Mouse (Mus musculus) ovary, postnatal 10 days (tissue): Measurements from ENCODE around the gene Acrbp.

Experiments
- DNase-seq: peaks from one replicate; pipeline ENCODE4 v3.0.0; 2022; ENCODE audit warnings: low spot score

Acrbp gene

DNA sequence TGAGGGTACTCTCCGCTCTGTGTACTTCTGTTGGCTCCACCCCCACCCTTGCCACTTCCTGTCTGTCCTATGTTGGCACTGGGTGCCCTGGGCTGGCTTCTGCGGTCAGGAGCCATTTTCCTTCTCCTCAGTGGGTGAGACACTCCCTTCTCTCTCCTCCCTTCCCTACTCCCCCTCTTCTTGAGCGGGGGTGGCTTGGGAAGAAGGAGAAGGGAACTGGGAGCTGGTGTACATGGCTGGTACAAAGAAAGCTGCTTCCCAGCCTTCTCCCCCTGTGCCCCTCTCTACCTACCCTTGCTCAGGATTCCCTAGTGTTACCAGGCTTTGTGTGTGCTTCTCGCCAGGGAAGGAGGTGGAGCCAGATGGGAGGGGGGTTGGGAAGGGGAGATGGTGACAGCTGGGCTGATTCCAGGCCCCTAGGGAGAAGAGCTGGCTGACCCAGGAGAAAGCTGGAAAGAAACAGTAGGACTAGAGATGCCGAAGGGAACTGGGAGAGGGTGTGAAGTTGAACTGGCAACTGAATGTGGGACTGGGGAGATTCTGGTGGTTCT is 50.0 kb downstream of the Acrbp start:
- no peak for DNase-seq

DNA sequence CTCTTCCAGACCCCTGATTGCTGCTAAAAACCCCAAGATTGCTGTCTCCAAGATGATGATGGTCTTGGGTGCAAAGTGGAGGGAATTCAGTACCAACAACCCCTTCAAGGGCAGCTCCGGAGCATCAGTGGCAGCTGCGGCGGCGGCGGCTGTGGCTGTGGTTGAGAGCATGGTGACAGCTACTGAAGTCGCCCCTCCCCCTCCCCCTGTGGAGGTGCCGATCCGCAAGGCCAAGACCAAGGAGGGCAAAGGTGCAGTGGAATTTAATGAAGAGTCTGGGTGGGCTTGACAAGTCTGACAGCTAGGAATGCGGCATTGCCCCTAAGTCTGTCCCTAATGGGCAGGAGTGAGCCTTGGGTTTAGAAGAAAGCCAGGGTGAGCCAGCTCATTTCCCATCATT is 52.0 kb downstream of the Acrbp start:
- no peak for DNase-seq

- no peak for DNase-seq
Observed at GRCm38 (mm10) chr6:125104223-125104622, 54.7 kb downstream of the Acrbp start.

- DNase-seq: no peak
Observed at GRCm38 (mm10) chr6:125107705-125108104, 58.2 kb downstream of the Acrbp start.

- DNase-seq: no peak
Observed at GRCm38 (mm10) chr6:125109371-125109770, 59.9 kb downstream of the Acrbp start.

DNA sequence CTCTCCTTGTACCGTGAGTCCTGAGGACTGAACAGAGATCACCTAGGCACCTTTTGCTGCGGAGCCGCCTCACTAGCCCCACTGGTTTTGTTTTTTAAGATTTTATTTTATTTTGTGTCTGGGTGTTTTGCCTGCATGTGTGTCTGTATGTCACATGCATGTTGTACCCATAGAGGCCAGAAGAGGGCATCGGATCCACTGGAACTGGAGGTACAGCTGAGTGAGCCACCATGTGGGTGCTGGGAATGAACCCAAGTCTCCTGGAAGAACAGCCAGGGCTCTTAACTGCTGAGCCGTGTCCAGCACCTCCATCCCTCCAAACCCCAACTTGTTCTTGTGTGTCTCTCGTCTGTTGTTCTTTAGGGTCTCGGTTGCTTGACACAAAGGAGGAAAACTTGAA is 61.4 kb downstream of the Acrbp start:
- no peak for DNase-seq

DNA sequence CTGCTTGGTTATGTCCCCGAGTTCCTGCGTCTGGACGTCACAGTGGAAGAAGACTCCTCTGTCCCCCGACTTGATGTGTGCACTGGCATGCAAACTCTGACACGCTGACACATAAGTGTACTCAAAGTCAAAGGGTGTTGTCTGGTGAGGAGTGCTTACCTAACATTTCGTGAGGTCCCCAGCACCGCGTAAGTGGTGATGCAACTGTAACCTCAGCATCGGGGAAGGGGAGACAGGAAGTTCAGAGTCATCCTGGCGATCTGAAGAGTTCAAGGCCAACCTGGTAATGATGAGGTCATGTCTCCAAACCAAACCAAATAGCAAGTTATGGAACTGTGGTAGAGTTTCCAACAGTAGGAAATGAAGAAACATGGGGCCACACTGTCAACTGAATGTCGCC is 63.1 kb downstream of the Acrbp start:
- DNase-seq: no peak
